Mouse (Mus musculus) C2C12 (cell line): ENCODE results near the gene Gm26602.

Experiments used
- CEBPB ChIP-seq: IDR thresholded peaks from one replicate; pipeline ENCODE4 v1.6.1; 2011; ENCODE audit warnings: low read depth, mild to moderate bottlenecking, control low read depth, moderate library complexity
- CTCF ChIP-seq: IDR thresholded peaks from one replicate; pipeline ENCODE4 v1.5.1; 2011; ENCODE audit not compliant: control insufficient read depth, insufficient read depth, insufficient read length
- USF1 ChIP-seq: IDR thresholded peaks from one replicate; pipeline ENCODE4 v1.6.1; 2011; ENCODE audit warnings: low read depth, mild to moderate bottlenecking, control low read depth, moderate library complexity

DNA sequence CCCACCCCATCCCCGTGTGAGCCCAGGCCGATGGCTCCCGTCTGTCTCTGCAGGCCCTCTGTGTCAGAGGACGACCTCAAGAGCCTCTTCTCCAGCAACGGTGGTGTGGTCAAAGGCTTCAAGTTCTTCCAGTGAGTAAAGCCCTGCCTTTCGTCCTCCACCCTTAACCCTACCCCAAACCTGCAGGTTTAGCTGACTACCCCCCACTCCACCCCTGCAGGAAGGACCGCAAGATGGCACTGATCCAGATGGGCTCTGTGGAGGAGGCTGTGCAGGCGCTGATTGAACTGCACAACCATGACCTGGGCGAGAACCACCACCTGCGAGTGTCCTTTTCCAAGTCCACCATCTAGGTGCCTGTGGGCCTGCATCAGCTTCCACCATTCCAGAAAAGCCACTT, 47.7 kb upstream of the Gm26602 start:
- TF ChIP-seq CTCF (no peak), USF1 (no peak), CEBPB (no peak)
